Mouse (Mus musculus) forebrain, embryonic 11.5 days (tissue): ENCODE measurements around the gene Rnase4. TPM values are rescaled to one million over a fixed set of nuclear protein-coding genes. Genes with fewer than 3 reads are reported as not detected.
"Not testable (repeated sequence)": the region's sequence is repeated elsewhere in the genome, so short reads cannot be mapped to it uniquely, and the experiment has no call there.

ENCODE experiments used
- ATAC-seq: fragments of 200-750 bp; cut with Nextera tagmentation; replicated peaks from 2 replicates; pipeline ENCODE4 v1.8.0; 2017; ENCODE audit warnings: moderate TSS enrichment; ENCODE audit not compliant: low FRiP score
- DNase-seq: peaks from one replicate; pipeline ENCODE4 v3.0.0-alpha.2; 2017; ENCODE audit warnings: low spot score
- H3K27ac ChIP-seq: fragments of 300-500 bp; sonication (generic); 2 replicates; pipeline ENCODE4 v1.5.1; 2014; ENCODE audit warnings: low read depth, low read length
- H3K27me3 ChIP-seq: fragments of 300-500 bp; sonication (generic); 2 replicates; pipeline ENCODE4 v1.6.1; 2014; ENCODE audit warnings: mild to moderate bottlenecking, low read length, mixed read lengths; ENCODE audit not compliant: control insufficient read depth, insufficient read depth
- H3K36me3 ChIP-seq: fragments of 300-500 bp; sonication (generic); 2 replicates; pipeline ENCODE4 v1.6.1; 2014; ENCODE audit warnings: mild to moderate bottlenecking, low read length, moderate library complexity, mixed read lengths; ENCODE audit not compliant: control insufficient read depth, insufficient read depth
- H3K4me1 ChIP-seq: fragments of 300-500 bp; sonication (generic); replicated peaks from 2 replicates; pipeline ENCODE4 v1.6.1; 2014; ENCODE audit warnings: low read length, mixed read lengths; ENCODE audit not compliant: control insufficient read depth, insufficient read depth
- H3K4me2 ChIP-seq: fragments of 300-500 bp; sonication (generic); 2 replicates; pipeline ENCODE4 v1.6.1; 2014; ENCODE audit warnings: low read depth, mild to moderate bottlenecking, low read length, moderate library complexity, mixed read lengths; ENCODE audit not compliant: severe bottlenecking
- H3K4me3 ChIP-seq: fragments of 300-500 bp; sonication (generic); 2 replicates; pipeline ENCODE4 v1.5.1; 2014; ENCODE audit warnings: low read depth, low read length
- H3K9ac ChIP-seq: fragments of 300-500 bp; sonication (generic); 2 replicates; pipeline ENCODE4 v1.6.1; 2014; ENCODE audit warnings: low read length
- H3K9me3 ChIP-seq: fragments of 300-500 bp; sonication (generic); 2 replicates; pipeline ENCODE4 v1.6.1; 2016; ENCODE audit warnings: low read length, mixed read lengths; ENCODE audit not compliant: control insufficient read depth
- WGBS: fragments of 180-500 bp; shearing (Covaris S2); extraction: QIAGEN DNeasy Blood & Tissue Kit; methylation state at CpG from one replicate; pipeline ENCODE4 v1.1.7; 2014; 5-methylcytosine and 5-hydroxymethylcytosine counted together
- polyA plus RNA-seq: library from polyadenylated mRNA; unstranded; fragments of >200 nt; fragmentation: Nextera tagmentation; extraction: Ambion mirVana; gene quantifications from 2 replicates; pipeline ENCODE4 v1.2.1, GENCODE M21; 2014

The Rnase4 gene
- polyA plus RNA-seq, 1 experiment from 2014 or later: 11.4 TPM

GRCm38 (mm10) chr14:51092073-51092620 lies 1.3 kb downstream of the Rnase4 start:
- WGBS: 49% methylated on average over 8 of the region's 8 CpGs
- Histone ChIP-seq H3K27me3 (no peaks in the 10 kb centered on the region; the same call in 1 of the 2 replicates), H3K4me1 (no peaks in the 10 kb centered on the region), H3K4me2 (no peak overlapping the region), H3K9me3 (no peaks in the 10 kb centered on the region), H3K4me3 (no peak overlapping the region), H3K9ac (no peak overlapping the region), H3K36me3 (no peaks in the 10 kb centered on the region), H3K27ac (no peak overlapping the region)
- ATAC-seq (no peak), DNase-seq (no peak)

- DNase-seq: no peak
- Histone ChIP-seq H3K9me3 (no peaks in the 10 kb centered on the region), H3K4me3 (no peak overlapping the region), H3K4me1 (no peaks in the 10 kb centered on the region), H3K27ac (no peak overlapping the region), H3K27me3 (no peaks in the 10 kb centered on the region; the same call in 1 of the 2 replicates), H3K9ac (no peak overlapping the region), H3K36me3 (no peaks in the 10 kb centered on the region), H3K4me2 (no peak overlapping the region)
- 27% methylated on average over 3 of the region's 3 CpGs for WGBS
- ATAC-seq: no peak
Observed at GRCm38 (mm10) chr14:51093496-51093895, 2.6 kb downstream of the Rnase4 start.

DNA sequence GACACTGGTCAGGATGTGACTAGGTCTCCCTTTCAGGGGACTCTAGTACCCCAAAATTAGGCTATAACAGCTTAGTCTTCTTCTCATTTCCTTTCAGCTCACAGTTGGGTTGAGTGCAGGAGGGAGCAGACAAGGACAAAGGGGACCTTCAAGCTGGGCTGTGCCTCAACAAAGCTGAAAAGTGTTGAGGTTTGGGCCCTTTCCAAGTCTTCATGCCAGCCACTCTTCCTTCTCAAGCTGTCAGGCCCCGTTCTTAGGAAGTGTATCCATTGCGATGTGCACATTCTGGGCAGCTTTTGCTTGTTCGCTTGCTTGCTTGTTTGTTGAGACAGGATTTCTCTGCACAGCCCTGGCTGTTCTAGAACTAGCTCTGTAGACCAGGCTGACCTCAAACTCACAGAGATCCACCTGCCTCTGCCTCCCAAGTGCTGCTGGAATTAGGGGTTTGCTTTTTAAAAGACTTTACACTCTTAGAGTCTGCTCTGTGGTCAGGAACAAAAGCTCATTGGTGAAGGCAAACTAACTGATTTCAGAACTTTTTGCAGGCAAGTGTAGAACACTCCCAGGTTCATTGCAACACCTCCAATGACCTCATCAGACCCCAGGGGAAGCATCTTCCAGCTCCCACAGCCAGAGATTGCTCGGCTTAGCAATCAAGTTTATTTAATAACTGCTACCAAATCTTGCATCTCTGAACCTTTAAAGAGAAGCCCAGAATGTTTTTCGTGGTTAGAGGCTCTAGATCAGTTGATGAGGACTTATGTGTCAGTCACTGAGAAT lies 3.4 kb downstream of the Rnase4 start:
- Histone ChIP-seq H3K9me3 (no peaks in the 10 kb centered on the region), H3K27me3 (no peaks in the 10 kb centered on the region; the same call in 1 of the 2 replicates), H3K36me3 (no peaks in the 10 kb centered on the region), H3K4me2 (no peak overlapping the region), H3K4me1 (no peaks in the 10 kb centered on the region), H3K4me3 (no peak overlapping the region), H3K27ac (no peak overlapping the region), H3K9ac (no peak overlapping the region)
- no peak for DNase-seq
- ATAC-seq: no peak
- 85% methylated on average over 5 of the region's 5 CpGs for WGBS

DNA sequence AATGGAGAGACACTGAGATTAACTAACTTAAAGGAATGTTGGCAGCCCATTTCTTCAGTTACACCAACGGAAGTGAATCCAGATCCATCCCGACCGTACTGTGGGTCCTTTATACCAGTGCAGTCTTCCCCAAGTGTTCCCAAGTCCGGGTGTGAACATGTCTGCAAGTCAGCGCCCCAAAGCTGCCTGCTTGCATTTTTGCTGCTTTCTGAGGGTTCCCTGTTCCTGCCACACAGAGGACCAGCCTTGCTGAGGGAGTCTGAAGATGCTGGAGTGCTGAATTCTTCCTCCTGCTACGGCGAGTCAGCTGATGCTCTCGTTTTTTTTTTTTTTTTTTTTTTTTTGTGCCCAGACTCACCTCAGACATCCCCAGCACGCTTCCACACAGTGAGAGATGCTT lies 4.0 kb downstream of the Rnase4 start:
- no peak for ATAC-seq

DNA sequence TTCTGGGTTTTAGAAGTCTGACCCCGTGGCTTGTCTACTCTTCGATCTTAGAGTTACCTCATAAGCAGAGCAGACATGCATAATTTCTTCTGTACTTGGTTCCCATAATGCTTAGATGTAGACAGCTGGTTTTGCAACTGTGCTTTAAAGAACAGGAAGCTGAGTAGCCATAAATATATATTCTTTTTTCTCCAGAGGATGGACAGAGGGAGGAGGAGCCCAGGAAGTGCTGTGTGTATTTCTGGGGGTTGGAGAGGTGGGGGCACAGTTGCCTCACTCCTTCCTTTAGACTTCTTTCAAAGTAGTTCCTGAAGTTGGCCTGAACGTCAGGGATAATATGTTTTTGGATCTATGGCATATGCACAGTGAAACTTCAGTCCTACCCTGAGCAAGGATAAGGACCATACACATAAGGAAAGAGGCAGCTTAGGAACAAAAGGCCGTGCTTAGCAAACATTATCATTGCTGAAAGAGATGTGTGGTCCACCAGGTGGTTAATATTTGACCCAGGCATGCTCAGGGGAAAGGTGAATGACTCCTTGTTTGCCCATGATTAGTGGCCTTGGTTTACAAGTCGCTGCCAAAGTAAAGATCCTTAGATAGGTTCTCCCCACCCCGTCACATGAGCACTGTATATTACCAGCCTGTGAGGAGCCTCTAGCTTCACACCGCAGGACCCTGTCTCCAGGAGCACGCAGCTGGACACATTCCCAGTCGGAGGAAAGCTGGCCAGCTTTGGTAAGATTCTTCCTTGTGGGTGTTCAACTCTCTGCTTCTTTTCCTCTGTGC lies 5.1 kb downstream of the Rnase4 start:
- H3K27me3 ChIP-seq: no peaks in the 10 kb centered on the region; the same call in 1 of the 2 replicates
- H3K9ac ChIP-seq: no peak overlapping the region
- no peak overlapping the region for H3K27ac ChIP-seq
- DNase-seq (no peak), ATAC-seq (no peak)
- no peak overlapping the region for H3K4me2 ChIP-seq
- H3K4me1 ChIP-seq: no peaks in the 10 kb centered on the region
- H3K9me3 ChIP-seq: no peaks in the 10 kb centered on the region
- no peaks in the 10 kb centered on the region for H3K36me3 ChIP-seq
- H3K4me3 ChIP-seq: no peak overlapping the region
- WGBS: 83% methylated on average over 9 of the region's 9 CpGs

More for the DNA sequence above, 4.0 kb downstream of the Rnase4 start:
- Histone ChIP-seq H3K9me3 (no peaks in the 10 kb centered on the region), H3K4me1 (no peaks in the 10 kb centered on the region), H3K9ac (no peak overlapping the region), H3K4me2 (no peak overlapping the region), H3K4me3 (no peak overlapping the region), H3K27ac (no peak overlapping the region), H3K36me3 (no peaks in the 10 kb centered on the region), H3K27me3 (no peaks in the 10 kb centered on the region; the same call in 1 of the 2 replicates)
- no peak for DNase-seq
- 63% methylated on average over 9 of the region's 9 CpGs for WGBS

DNA sequence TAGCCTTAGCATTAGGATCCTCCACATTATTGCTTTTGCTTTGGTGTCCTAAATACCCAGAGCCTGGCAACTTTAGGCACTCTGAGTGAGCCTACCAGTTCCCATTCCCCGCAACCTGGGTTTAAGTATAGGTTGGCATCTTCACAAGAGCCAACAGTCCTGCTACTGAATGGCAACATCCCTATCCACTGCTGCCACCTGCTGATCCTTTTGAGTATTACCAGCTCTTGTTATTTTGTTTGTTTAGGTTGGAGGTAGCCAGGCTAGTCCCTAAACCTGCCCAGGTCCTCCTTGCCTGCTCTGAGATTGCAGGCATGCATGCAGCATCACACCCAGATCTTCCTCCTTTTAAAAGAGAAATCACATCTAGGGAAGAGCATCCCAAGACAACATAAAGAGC lies 7.4 kb downstream of the Rnase4 start:
- ATAC-seq: peak; percentile 56
- not testable (repeated sequence) for H3K4me2 ChIP-seq, DNase-seq, H3K9ac ChIP-seq, H3K9me3 ChIP-seq, H3K4me1 ChIP-seq, H3K4me3 ChIP-seq, H3K27ac ChIP-seq, H3K27me3 ChIP-seq, H3K36me3 ChIP-seq
- WGBS: 25% methylated on average over 1 of the region's 1 CpGs

DNA sequence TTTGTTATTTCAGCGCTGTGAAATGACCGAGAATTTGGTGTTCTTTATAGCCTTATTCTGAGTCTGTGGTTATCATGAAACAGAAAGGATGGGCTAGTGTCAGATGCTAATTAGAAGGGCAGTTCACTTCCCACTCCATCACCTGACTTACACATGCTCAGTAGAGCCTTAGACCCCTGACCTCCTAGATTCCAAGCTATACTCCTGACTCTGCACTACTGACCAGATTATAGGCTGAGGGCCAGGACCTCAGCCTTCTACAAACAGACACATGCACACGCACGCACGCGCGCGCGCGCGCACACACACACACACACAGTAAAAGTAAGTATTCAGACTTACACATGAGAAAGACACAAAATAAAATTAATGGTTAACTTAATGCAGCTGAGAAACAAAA lies 8.0 kb downstream of the Rnase4 start:
- DNase-seq (no peak), ATAC-seq (no peak)
- no peak overlapping the region for H3K4me3 ChIP-seq
- no peaks in the 10 kb centered on the region for H3K9me3 ChIP-seq
- WGBS: 95% methylated on average over 11 of the region's 11 CpGs
- H3K36me3 ChIP-seq: no peaks in the 10 kb centered on the region
- H3K27ac ChIP-seq: no peak overlapping the region
- no peak overlapping the region for H3K4me2 ChIP-seq
- H3K9ac ChIP-seq: no peak overlapping the region
- H3K27me3 ChIP-seq: no peaks in the 10 kb centered on the region
- H3K4me1 ChIP-seq: no peaks in the 10 kb centered on the region

DNA sequence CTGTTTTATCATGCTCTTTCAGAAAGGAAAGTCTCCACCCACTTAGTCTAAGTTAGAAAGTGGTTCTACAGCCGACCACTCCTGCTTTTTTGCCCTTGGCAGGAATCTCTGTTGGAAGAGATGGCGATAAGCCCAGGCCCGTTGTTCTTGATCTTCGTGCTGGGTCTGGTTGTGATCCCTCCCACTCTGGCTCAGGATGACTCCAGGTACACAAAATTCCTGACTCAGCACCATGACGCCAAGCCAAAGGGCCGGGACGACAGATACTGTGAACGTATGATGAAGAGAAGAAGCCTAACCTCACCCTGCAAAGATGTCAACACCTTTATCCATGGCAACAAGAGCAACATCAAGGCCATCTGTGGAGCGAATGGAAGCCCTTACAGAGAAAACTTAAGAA lies 10.4 kb downstream of the Rnase4 start:
- no peak overlapping the region for H3K9ac ChIP-seq
- H3K4me1 ChIP-seq: no peaks in the 10 kb centered on the region
- H3K27me3 ChIP-seq: no peaks in the 10 kb centered on the region
- no peaks in the 10 kb centered on the region for H3K36me3 ChIP-seq
- no peak overlapping the region for H3K4me2 ChIP-seq
- 80% methylated on average over 9 of the region's 9 CpGs for WGBS
- ATAC-seq (no peak), DNase-seq (no peak)
- no peak overlapping the region for H3K4me3 ChIP-seq
- no peak overlapping the region for H3K27ac ChIP-seq
- H3K9me3 ChIP-seq: no peaks in the 10 kb centered on the region
